Mouse (Mus musculus) ES-Bruce4 (cell line): ENCODE measurements around the gene Slc16a11.

Experiments
- CTCF ChIP-seq: IDR thresholded peaks from one replicate; pipeline ENCODE4 v1.8.1; 2011; ENCODE audit warnings: low read depth, low read length
- POLR2A ChIP-seq: IDR thresholded peaks from one replicate; pipeline ENCODE4 v1.8.1; 2011; ENCODE audit warnings: low read length; ENCODE audit not compliant: insufficient read depth

- TF ChIP-seq CTCF (no peak), POLR2A (no peak)
Observed at GRCm38 (mm10) chr11:70226602-70226890, 14.0 kb downstream of the Slc16a11 start.
